Mouse (Mus musculus) intestine, embryonic 14.5 days (tissue): Measurements from ENCODE around the gene Mxd4. TPM values are rescaled to one million over a fixed set of nuclear protein-coding genes. Genes with fewer than 3 reads are reported as not detected.

Source experiments
- ATAC-seq: fragments of 200-750 bp; cut with Nextera tagmentation; replicated peaks from 2 replicates; pipeline ENCODE4 v1.8.0; 2017; ENCODE audit warnings: low read depth, moderate number of reproducible peaks, moderate TSS enrichment, moderate library complexity; ENCODE audit not compliant: low FRiP score, low TSS enrichment
- DNase-seq: peaks from one replicate; pipeline ENCODE4 v3.0.0-alpha.2; 2018; ENCODE audit warnings: low spot score
- H3K27ac ChIP-seq: fragments of 300-500 bp; sonication (generic); 2 replicates; pipeline ENCODE4 v1.5.1; 2014; ENCODE audit warnings: low read depth, mild to moderate bottlenecking, control low read depth
- H3K27me3 ChIP-seq: fragments of 300-500 bp; sonication (generic); replicated peaks from 2 replicates; pipeline ENCODE4 v1.6.1; 2014; ENCODE audit warnings: low read length, control low read depth; ENCODE audit not compliant: control insufficient read depth, insufficient read depth
- H3K36me3 ChIP-seq: fragments of 300-500 bp; sonication (generic); 2 replicates; pipeline ENCODE4 v1.6.1; 2014; ENCODE audit warnings: low read length, control low read depth; ENCODE audit not compliant: control insufficient read depth, insufficient read depth
- H3K4me1 ChIP-seq: fragments of 300-500 bp; sonication (generic); replicated peaks from 2 replicates; pipeline ENCODE4 v1.6.1; 2014; ENCODE audit warnings: low read length, control low read depth, mixed read lengths; ENCODE audit not compliant: control insufficient read depth, insufficient read depth
- H3K4me2 ChIP-seq: fragments of 300-500 bp; sonication (generic); 2 replicates; pipeline ENCODE4 v1.6.1; 2014; ENCODE audit warnings: low read length
- H3K4me3 ChIP-seq: fragments of 300-500 bp; sonication (generic); 2 replicates; pipeline ENCODE4 v1.5.1; 2014; ENCODE audit warnings: low read depth, low read length, control low read depth, mixed read lengths
- H3K9ac ChIP-seq: fragments of 300-500 bp; sonication (generic); 2 replicates; pipeline ENCODE4 v1.6.1; 2014; ENCODE audit warnings: mild to moderate bottlenecking, low read length
- H3K9me3 ChIP-seq: fragments of 300-500 bp; sonication (generic); 2 replicates; pipeline ENCODE4 v1.6.1; 2016; ENCODE audit warnings: low read length, control low read depth; ENCODE audit not compliant: control insufficient read depth
- WGBS: fragments of 180-500 bp; shearing (Covaris S2); extraction: QIAGEN DNeasy Blood & Tissue Kit; methylation state at CpG from one replicate; pipeline ENCODE4 v1.1.7; 2014; 5-methylcytosine and 5-hydroxymethylcytosine counted together
- polyA plus RNA-seq: library from polyadenylated mRNA; unstranded; fragments of >200 nt; fragmentation: Nextera tagmentation; extraction: Ambion mirVana; gene quantifications from 2 replicates; pipeline ENCODE4 v1.2.1, GENCODE M21; 2014

The Mxd4 gene
- polyA plus RNA-seq, 1 experiment from 2014 or later: 26.2 TPM

DNA sequence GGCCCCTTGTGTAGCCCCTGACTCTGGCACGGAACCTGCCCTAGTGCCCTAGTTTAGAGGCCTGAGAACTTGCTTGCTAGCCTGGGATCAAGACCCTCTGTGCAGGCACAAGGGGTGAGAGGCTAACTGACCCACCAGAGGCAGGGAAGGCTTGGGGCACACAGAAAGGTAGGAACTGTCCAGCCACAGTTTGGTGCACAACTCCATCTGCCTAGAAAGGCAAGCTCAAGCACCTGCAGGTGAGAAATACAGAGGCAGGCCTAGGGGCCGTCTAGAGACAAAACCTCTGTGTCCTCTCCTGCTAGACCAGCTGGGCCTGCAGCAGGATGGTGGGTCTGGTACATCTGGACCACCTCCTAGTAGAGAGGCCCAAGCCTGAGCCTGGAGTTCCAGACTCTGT lies 13.5 kb downstream of the Mxd4 start:
- DNase-seq (peak; percentile 43), ATAC-seq (no peak)
- no peak overlapping the region for H3K4me2 ChIP-seq
- no peaks in the 10 kb centered on the region for H3K9me3 ChIP-seq
- H3K27me3 ChIP-seq: no peaks in the 10 kb centered on the region
- H3K27ac ChIP-seq: no peak overlapping the region
- 0 out of 2 replicates have a peak, but pooled peaks cover 3% of the 10 kb centered on the region for H3K4me1 ChIP-seq
- H3K9ac ChIP-seq: no peak overlapping the region
- 52% methylated on average over 2 of the region's 2 CpGs for WGBS
- H3K36me3 ChIP-seq: peaks cover 54% of the 10 kb centered on the region
- H3K4me3 ChIP-seq: no peak overlapping the region

- Histone ChIP-seq H3K4me1 (0 out of 2 replicates have a peak, but pooled peaks cover 9% of the 10 kb centered on the region), H3K36me3 (peaks cover 28% of the 10 kb centered on the region), H3K27me3 (no peaks in the 10 kb centered on the region), H3K4me3 (no peak overlapping the region), H3K9me3 (no peaks in the 10 kb centered on the region), H3K4me2 (no peak overlapping the region), H3K9ac (no peak overlapping the region), H3K27ac (no peak overlapping the region; the same call in 1 of the 2 replicates)
- DNase-seq: no peak
- WGBS: 73% methylated on average over 4 of the region's 4 CpGs
- no peak for ATAC-seq
These were observed 16.8 kb downstream of the Mxd4 start for GRCm38 (mm10) chr5:34170726-34171125.

DNA sequence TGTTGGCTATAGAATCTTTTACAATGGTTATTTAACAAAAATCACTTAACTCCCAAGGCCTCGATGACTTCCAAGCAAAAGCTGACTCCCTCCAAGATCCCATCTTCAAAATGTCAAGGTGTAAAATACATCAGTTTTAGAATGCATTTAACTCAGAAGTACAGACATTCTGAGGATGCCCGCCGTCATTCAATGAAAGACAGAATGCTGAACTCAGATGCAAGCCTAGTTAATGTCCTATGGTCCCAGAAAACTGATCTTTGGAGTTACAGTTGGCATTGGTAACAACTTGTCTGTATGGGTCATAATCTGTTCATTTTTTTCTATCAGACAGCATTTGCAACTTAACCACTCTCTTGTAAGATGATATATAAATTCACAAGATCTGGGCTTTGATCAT lies 17.6 kb downstream of the Mxd4 start:
- WGBS: 83% methylated on average over 3 of the region's 3 CpGs
- Histone ChIP-seq H3K36me3 (peaks cover 22% of the 10 kb centered on the region), H3K9ac (peak overlapping the region; percentile 40), H3K4me1 (0 out of 2 replicates have a peak, but pooled peaks cover 12% of the 10 kb centered on the region), H3K27ac (peak overlapping the region; percentile 82), H3K4me3 (peak overlapping the region; percentile 80), H3K27me3 (no peaks in the 10 kb centered on the region), H3K9me3 (no peaks in the 10 kb centered on the region), H3K4me2 (peak overlapping the region; percentile 62)
- no peak for DNase-seq
- no peak for ATAC-seq

DNA sequence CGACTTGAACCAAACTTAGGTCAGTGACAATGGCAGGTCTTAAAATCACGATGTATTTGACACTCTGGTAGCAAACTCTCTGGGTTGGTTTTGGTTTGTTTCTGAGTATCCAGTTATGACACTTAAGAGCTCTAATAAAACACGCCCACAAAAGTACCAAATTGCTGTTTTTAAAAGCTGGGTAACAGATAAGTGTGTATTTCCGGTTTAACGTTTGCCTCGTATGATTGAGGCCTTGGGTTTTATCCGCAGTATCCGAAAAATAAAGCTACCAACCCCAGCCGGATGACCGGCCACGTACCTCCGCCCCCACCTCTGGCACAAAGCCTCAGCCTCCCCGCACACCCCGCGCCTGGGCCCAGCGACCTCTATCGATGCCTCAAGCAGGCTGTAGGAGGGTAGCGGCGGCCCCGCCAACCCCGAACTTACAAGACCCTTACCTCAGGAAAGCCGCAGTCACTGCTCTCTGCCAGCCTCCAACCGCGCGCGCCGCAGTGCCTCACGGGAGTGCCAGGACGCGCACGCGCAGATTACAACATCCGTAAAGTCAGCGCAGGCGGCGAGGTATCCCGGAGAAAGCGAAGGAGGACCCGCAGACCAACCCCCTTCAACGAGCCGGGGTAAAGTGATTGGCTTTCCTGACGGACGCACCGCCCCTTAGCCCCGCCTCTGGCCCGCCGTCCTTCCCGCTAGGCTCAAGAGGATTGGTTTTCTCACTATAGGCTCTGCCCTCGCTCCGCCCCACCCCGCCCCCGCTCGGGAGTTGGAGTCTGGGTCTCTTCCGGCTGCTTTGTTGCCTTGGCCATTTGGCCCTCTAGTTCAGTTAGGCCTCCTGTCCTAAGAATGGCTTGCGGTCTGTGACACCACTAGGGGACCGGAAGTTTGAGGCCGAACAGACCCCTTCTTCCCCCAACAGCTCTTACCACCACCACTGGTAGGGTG lies 18.3 kb downstream of the Mxd4 start, which contains the start of the genes Poln and Haus3:
Gene Poln (minus strand): TSS at position 499 of the 942 bp plus-strand sequence.
Gene Haus3 (minus strand): TSS at position 578 of the 942 bp plus-strand sequence.
- ATAC-seq (peak; percentile 100), DNase-seq (peak; percentile 96)
- Histone ChIP-seq H3K4me1 (0 out of 2 replicates have a peak, but pooled peaks cover 19% of the 10 kb centered on the region), H3K27ac (peak within 1 kb of the TSS; percentile 84), H3K4me3 (peak within 1 kb of the TSS; percentile 80), H3K9ac (peak within 1 kb of the TSS; percentile 85), H3K36me3 (peaks cover 22% of the 10 kb centered on the region), H3K9me3 (no peaks in the 10 kb centered on the region), H3K27me3 (no peaks in the 10 kb centered on the region), H3K4me2 (peak within 1 kb of the TSS; percentile 73)
- WGBS: under 1% methylated on average over 57 of the region's 57 CpGs

DNA sequence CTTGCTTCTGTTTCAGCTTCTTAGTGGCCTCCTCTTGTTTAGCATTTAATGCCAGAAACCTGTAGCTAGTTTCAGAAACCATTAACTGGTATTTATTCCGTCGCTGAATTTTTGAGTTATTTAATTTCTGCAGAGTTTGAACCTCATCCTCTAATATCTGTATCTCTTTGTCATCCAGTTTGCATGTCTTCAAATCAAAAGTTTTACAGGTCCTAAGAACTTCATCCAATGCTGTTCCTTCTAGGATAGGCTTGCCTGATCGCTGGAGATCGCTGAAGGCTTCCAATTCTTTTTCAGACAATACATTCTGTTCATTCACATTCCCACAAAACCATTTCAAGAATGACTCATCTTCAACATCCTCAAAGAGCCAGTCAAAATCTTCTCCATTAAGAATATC lies 19.7 kb downstream of the Mxd4 start:
- Histone ChIP-seq H3K4me3 (peak overlapping the region; percentile 13), H3K9ac (no peak overlapping the region)
- no peak for ATAC-seq

GRCm38 (mm10) chr5:34165793-34166192 lies 21.7 kb downstream of the Mxd4 start:
- H3K36me3 ChIP-seq: peaks cover 26% of the 10 kb centered on the region
- H3K27ac ChIP-seq: no peak overlapping the region
- ATAC-seq (no peak), DNase-seq (no peak)
- no peaks in the 10 kb centered on the region for H3K27me3 ChIP-seq
- no peak overlapping the region for H3K4me2 ChIP-seq
- H3K4me1 ChIP-seq: 0 out of 2 replicates have a peak, but pooled peaks cover 19% of the 10 kb centered on the region
- WGBS: 82% methylated on average over 4 of the region's 4 CpGs
- H3K4me3 ChIP-seq: no peak overlapping the region
- 0 out of 2 replicates have a peak overlapping the region, but pooled peaks have one; percentile 10 for H3K9ac ChIP-seq
- no peaks in the 10 kb centered on the region for H3K9me3 ChIP-seq

More for the DNA sequence above, 19.7 kb downstream of the Mxd4 start:
- 78% methylated on average over 4 of the region's 4 CpGs for WGBS
- no peak overlapping the region for H3K27ac ChIP-seq
- no peaks in the 10 kb centered on the region for H3K27me3 ChIP-seq
- H3K4me1 ChIP-seq: 0 out of 2 replicates have a peak, but pooled peaks cover 19% of the 10 kb centered on the region
- no peaks in the 10 kb centered on the region for H3K9me3 ChIP-seq
- peak overlapping the region; percentile 73; the same call in 1 of the 2 replicates for H3K4me2 ChIP-seq
- DNase-seq: no peak
- peaks cover 20% of the 10 kb centered on the region for H3K36me3 ChIP-seq

DNA sequence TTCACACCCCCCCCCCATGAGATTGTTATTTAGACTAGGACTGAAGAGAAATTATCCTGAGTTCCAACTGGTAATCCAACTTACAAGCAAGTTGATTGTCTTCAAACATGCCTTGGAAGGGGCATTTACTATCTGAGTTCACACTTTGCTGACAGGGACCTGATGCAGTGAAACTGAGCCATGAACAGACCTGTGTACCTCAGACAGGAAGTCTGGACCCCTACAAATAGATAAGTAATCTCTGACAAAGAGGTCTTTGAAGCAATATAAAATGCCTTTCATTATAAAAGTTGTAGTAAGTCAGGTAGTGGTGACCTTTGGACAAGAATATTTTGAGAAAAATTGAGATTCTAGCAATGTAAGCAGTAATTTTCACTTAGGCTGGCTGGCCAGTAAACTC lies 39.0 kb downstream of the Mxd4 start:
- no peak for DNase-seq
- ATAC-seq: no peak
- no peak overlapping the region for H3K9ac ChIP-seq
- H3K27ac ChIP-seq: no peak overlapping the region
- H3K4me2 ChIP-seq: no peak overlapping the region
- H3K9me3 ChIP-seq: no peaks in the 10 kb centered on the region
- H3K4me3 ChIP-seq: no peak overlapping the region
- H3K27me3 ChIP-seq: no peaks in the 10 kb centered on the region
- no peaks in the 10 kb centered on the region for H3K4me1 ChIP-seq
- H3K36me3 ChIP-seq: peaks cover 6% of the 10 kb centered on the region

- no peak overlapping the region for H3K4me2 ChIP-seq
- no peak overlapping the region for H3K27ac ChIP-seq
- no peak overlapping the region for H3K4me3 ChIP-seq
- DNase-seq: no peak
- 94% methylated on average over 3 of the region's 3 CpGs for WGBS
- H3K4me1 ChIP-seq: no peaks in the 10 kb centered on the region
- H3K27me3 ChIP-seq: no peaks in the 10 kb centered on the region
- H3K36me3 ChIP-seq: no peaks in the 10 kb centered on the region
- ATAC-seq: no peak
- no peak overlapping the region for H3K9ac ChIP-seq
- H3K9me3 ChIP-seq: no peaks in the 10 kb centered on the region
These were observed 40.0 kb downstream of the Mxd4 start for GRCm38 (mm10) chr5:34147554-34147953.
